28 mouse cellular contexts compared by ENCODE assay signal in genomic region chr3:85644814-85645213, GRCm38 (mm10).
DNase-seq lines count a peak whose midpoint lies in the region; ATAC-seq and TF ChIP-seq lines count a peak whose summit lies in the region.
"Had no signal": no experiment of that assay in that cellular context is flagged by ENCODE, and none has a peak within 500 bp of the region (broad histone marks: within the 10 kb centered on the region; RNA-seq: fewer than 3 reads in every experiment).

No protein-coding gene starts in this region.

- peaks cover 7% of the 10 kb centered on the region; the same call in 1 of the 2 replicates for H3K36me3 ChIP-seq in midbrain, embryonic 13.5 days
- no peaks in the 10 kb centered on the region; the same call in 1 of the 2 replicates for H3K36me3 ChIP-seq in midbrain, embryonic 10.5 days
- no peaks in the 10 kb centered on the region for H3K36me3 ChIP-seq in midbrain, embryonic 15.5 days (replicated peaks)
- H3K36me3 ChIP-seq in midbrain, postnatal 0 days (ENCODE audit: insufficient read depth, low read length) = no peaks in the 10 kb centered on the region
- no peaks in the 10 kb centered on the region for H3K36me3 ChIP-seq in midbrain, embryonic 16.5 days (ENCODE audit: control insufficient read depth, insufficient read depth, low read length)
- H3K36me3 ChIP-seq: embryonic facial prominence, embryonic 12.5 days; forebrain, embryonic 12.5 days had no signal

- no peaks in the 10 kb centered on the region for H3K9me3 ChIP-seq in midbrain, embryonic 13.5 days
- no peaks in the 10 kb centered on the region for H3K9me3 ChIP-seq in midbrain, embryonic 10.5 days (replicated peaks)
- no peaks in the 10 kb centered on the region for H3K9me3 ChIP-seq in midbrain, embryonic 15.5 days
- no peaks in the 10 kb centered on the region for H3K9me3 ChIP-seq in midbrain, postnatal 0 days (ENCODE audit: low read length)
- H3K9me3 ChIP-seq in midbrain, embryonic 16.5 days (replicated peaks; ENCODE audit: control insufficient read depth, low read length, poor library complexity, severe bottlenecking) = no peaks in the 10 kb centered on the region
- H3K9me3 ChIP-seq: embryonic facial prominence, embryonic 10.5 days; embryonic facial prominence, embryonic 12.5 days; forebrain, embryonic 10.5 days; forebrain, embryonic 12.5 days; G1E had no signal

- H3K27me3 ChIP-seq in midbrain, embryonic 13.5 days = no peaks in the 10 kb centered on the region
- no peaks in the 10 kb centered on the region for H3K27me3 ChIP-seq in midbrain, embryonic 10.5 days (ENCODE audit: low read depth, poor library complexity, severe bottlenecking)
- H3K27me3 ChIP-seq in midbrain, embryonic 15.5 days (replicated peaks) = no peaks in the 10 kb centered on the region
- no peaks in the 10 kb centered on the region for H3K27me3 ChIP-seq in midbrain, postnatal 0 days (ENCODE audit: insufficient read depth, low read length)
- H3K27me3 ChIP-seq in midbrain, embryonic 16.5 days (ENCODE audit: control insufficient read depth, insufficient read depth, low read depth, low read length) = no peaks in the 10 kb centered on the region
- H3K27me3 ChIP-seq: CH12.LX; embryonic facial prominence, embryonic 12.5 days; forebrain, embryonic 12.5 days; Patski had no signal

- H3K4me2 ChIP-seq in midbrain, embryonic 13.5 days (replicated peaks) = no peak overlapping the region
- no peak overlapping the region for H3K4me2 ChIP-seq in midbrain, embryonic 15.5 days
- H3K4me2 ChIP-seq in midbrain, postnatal 0 days (ENCODE audit: low read depth, low read length, poor library complexity, severe bottlenecking) = no peak overlapping the region
- H3K4me2 ChIP-seq in midbrain, embryonic 16.5 days (ENCODE audit: low read length) = no peak overlapping the region
- H3K4me2 ChIP-seq: embryonic facial prominence, embryonic 12.5 days; forebrain, embryonic 12.5 days had no signal

- H3K4me1 ChIP-seq in midbrain, embryonic 13.5 days (replicated peaks) = no peaks in the 10 kb centered on the region
- H3K4me1 ChIP-seq in midbrain, embryonic 10.5 days = peaks cover 6% of the 10 kb centered on the region; the same call in 1 of the 2 replicates
- peaks cover 5% of the 10 kb centered on the region; the same call in 1 of the 2 replicates for H3K4me1 ChIP-seq in midbrain, embryonic 15.5 days
- H3K4me1 ChIP-seq in midbrain, postnatal 0 days (ENCODE audit: insufficient read depth, low read length) = no peaks in the 10 kb centered on the region
- no peaks in the 10 kb centered on the region for H3K4me1 ChIP-seq in midbrain, embryonic 16.5 days (ENCODE audit: control insufficient read depth, insufficient read depth, low read length)
- H3K4me1 ChIP-seq: embryonic facial prominence, embryonic 10.5 days; embryonic facial prominence, embryonic 12.5 days; forebrain, embryonic 10.5 days; forebrain, embryonic 12.5 days had no signal

- over 99% methylated on average over 3 of the region's 3 CpGs for WGBS in midbrain, embryonic 13.5 days
- 89% methylated on average over 3 of the region's 3 CpGs for WGBS in midbrain, embryonic 10.5 days
- WGBS in midbrain, embryonic 15.5 days = 90% methylated on average over 3 of the region's 3 CpGs
- WGBS in midbrain, postnatal 0 days = 83% methylated on average over 3 of the region's 3 CpGs
- WGBS in midbrain, embryonic 16.5 days = 94% methylated on average over 3 of the region's 3 CpGs

- TF ChIP-seq CTCF in midbrain, postnatal 0 days (IDR thresholded peaks at IDR 0.05) = no peak

- 0 out of 2 replicates have a peak overlapping the region, but pooled peaks have one; percentile 47 for H3K27ac ChIP-seq in midbrain, embryonic 13.5 days
- H3K27ac ChIP-seq in midbrain, embryonic 10.5 days (replicated peaks) = no peak overlapping the region
- peak overlapping the region; percentile 60 for H3K27ac ChIP-seq in midbrain, embryonic 15.5 days
- H3K27ac ChIP-seq in midbrain, postnatal 0 days (ENCODE audit: low read depth, low read length) = no peak overlapping the region
- 0 out of 2 replicates have a peak overlapping the region, but pooled peaks have one; percentile 20 for H3K27ac ChIP-seq in midbrain, embryonic 16.5 days (ENCODE audit: low read length)
- H3K27ac ChIP-seq: embryonic facial prominence, embryonic 10.5 days; embryonic facial prominence, embryonic 12.5 days; forebrain, embryonic 10.5 days; forebrain, embryonic 12.5 days had no signal

- DNase-seq in midbrain, embryonic 10.5 days (ENCODE audit: low spot score) = no peak
- DNase-seq in midbrain, postnatal 0 days (ENCODE audit: low spot score) = no peak
- DNase-seq in adrenal gland, adult 18-20 months (ENCODE audit: low spot score in 2 of 2) = no peak
- DNase-seq in kidney, postnatal 25 days = no peak
- DNase-seq: adrenal gland, adult 2 months; adrenal gland, postnatal 10 days; adrenal gland, postnatal 25 days; B cell, adult 2 months; cerebellum, adult 11 months; cerebellum, adult 18-20 months; cerebellum, adult 8-10 months; cerebellum, adult 9-11 months; cerebellum, postnatal 14 days; cerebellum, postnatal 36 days had no signal

- ATAC-seq in midbrain, embryonic 13.5 days = no peak
- no peak for ATAC-seq in midbrain, embryonic 15.5 days (replicated peaks)
- ATAC-seq in midbrain, postnatal 0 days (ENCODE audit: low FRiP score) = no peak
- no peak for ATAC-seq in midbrain, embryonic 16.5 days
- ATAC-seq: activated CD4-positive, CD25-positive, alpha-beta regulatory T cell, adult 4 months; CD4-positive, CD25-positive, alpha-beta regulatory T cell, adult 4 months; forebrain, embryonic 14.5 days; forebrain, embryonic 16.5 days; Patski had no signal

- no peak overlapping the region for H3K4me3 ChIP-seq in midbrain, embryonic 13.5 days (replicated peaks)
- H3K4me3 ChIP-seq in midbrain, embryonic 10.5 days = no peak overlapping the region
- no peak overlapping the region for H3K4me3 ChIP-seq in midbrain, embryonic 15.5 days
- H3K4me3 ChIP-seq in midbrain, postnatal 0 days (ENCODE audit: low read depth, low read length) = no peak overlapping the region
- H3K4me3 ChIP-seq in midbrain, embryonic 16.5 days (ENCODE audit: low read depth, low read length) = no peak overlapping the region
- H3K4me3 ChIP-seq: embryonic facial prominence, embryonic 10.5 days; embryonic facial prominence, embryonic 12.5 days; forebrain, embryonic 10.5 days; forebrain, embryonic 12.5 days had no signal

- no peak overlapping the region for H3K9ac ChIP-seq in midbrain, embryonic 13.5 days (replicated peaks)
- no peak overlapping the region for H3K9ac ChIP-seq in midbrain, embryonic 15.5 days
- H3K9ac ChIP-seq in midbrain, postnatal 0 days (replicated peaks; ENCODE audit: low read length, poor library complexity, severe bottlenecking) = no peak overlapping the region
- no peak overlapping the region for H3K9ac ChIP-seq in midbrain, embryonic 16.5 days (ENCODE audit: low read depth, low read length)
- H3K9ac ChIP-seq: embryonic facial prominence, embryonic 12.5 days; forebrain, embryonic 12.5 days had no signal

Comparison
In these comparisons a context has a peak if more than half of its experiments do, and no peak if none do; other contexts are left out.
1. H3K27ac ChIP-seq: peak in midbrain, embryonic 13.5 days (single experiment), midbrain, embryonic 15.5 days (single experiment) and midbrain, embryonic 16.5 days (single experiment); none in midbrain, embryonic 10.5 days (single experiment) and midbrain, postnatal 0 days (single experiment).